In the genomic region with DNA sequence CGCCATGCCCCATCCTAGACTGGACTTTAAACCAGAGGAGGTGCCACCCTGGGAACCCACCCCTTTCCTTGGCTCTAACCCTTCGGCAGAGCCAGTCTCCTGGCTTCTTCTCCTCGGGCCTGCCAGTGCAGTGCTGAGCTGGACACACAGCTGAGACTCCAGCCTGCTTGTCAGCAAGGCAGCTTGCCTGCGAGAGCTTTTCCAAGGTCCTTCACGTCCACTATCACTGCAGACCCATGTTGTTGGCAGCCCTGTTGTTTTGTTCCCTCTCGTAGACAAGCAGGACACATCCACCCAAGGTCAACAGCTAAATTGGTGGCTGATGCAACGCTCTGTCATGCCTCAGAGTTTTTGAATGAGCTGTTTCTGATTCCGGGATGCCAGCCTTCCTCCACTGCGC, we compare ENCODE assay signal across 11 mouse cellular contexts. TPM values are rescaled to one million over a fixed set of nuclear protein-coding genes. Genes with fewer than 3 reads are reported as not detected.
DNase-seq lines count a peak whose midpoint lies in the region; ATAC-seq and TF ChIP-seq lines count a peak whose summit lies in the region.
"Had no signal": no experiment of that assay in that cellular context is flagged by ENCODE, and none has a peak within 500 bp of the region (broad histone marks: within the 10 kb centered on the region; RNA-seq: fewer than 3 reads in every experiment).

No protein-coding gene starts in this region.

- H3K27ac ChIP-seq in heart, embryonic 12.5 days (ENCODE audit: poor library complexity, severe bottlenecking): no peak overlapping the region
- peak overlapping the region; percentile 68 for H3K27ac ChIP-seq in MEL (ENCODE audit: control insufficient read depth, low read depth, low read length)
- no peak overlapping the region for H3K27ac ChIP-seq in cerebellum, adult 2 months (ENCODE audit: insufficient read depth, low read length)
- H3K27ac ChIP-seq: midbrain, embryonic 10.5 days had no signal

- peaks cover 7% of the 10 kb centered on the region; the same call in 1 of the 2 replicates for H3K27me3 ChIP-seq in heart, embryonic 12.5 days (replicated peaks)
- no peaks in the 10 kb centered on the region for H3K27me3 ChIP-seq in MEL (ENCODE audit: control insufficient read depth in 1 of 2, insufficient read depth in 2 of 2, low read length in 2 of 2)
- no peaks in the 10 kb centered on the region for H3K27me3 ChIP-seq in cerebellum, adult 2 months (ENCODE audit: control insufficient read depth, insufficient read depth, low read length)

- TF ChIP-seq POLR2A in MEL (IDR thresholded peaks at IDR 0.05; ENCODE audit: control insufficient read depth in 1 of 2, insufficient read depth in 1 of 2, low read depth in 1 of 2, low read length in 2 of 2, poor library complexity in 1 of 2): no peak; a peak in 1 of 4 replicates
- TF ChIP-seq POLR2A in cerebellum, adult 2 months (IDR thresholded peaks at IDR 0.05; ENCODE audit: borderline replicate concordance, insufficient read depth, low read length): no peak

- H3K79me2 ChIP-seq in MEL (ENCODE audit: control insufficient read depth, insufficient read depth, low read length, poor library complexity): peaks cover 38% of the 10 kb centered on the region

- H3K9me3 ChIP-seq in heart, embryonic 12.5 days (replicated peaks): no peaks in the 10 kb centered on the region; the same call in 1 of the 2 replicates
- H3K9me3 ChIP-seq in MEL (replicated peaks; ENCODE audit: insufficient read depth, low read length): no peaks in the 10 kb centered on the region
- H3K9me3 ChIP-seq: midbrain, embryonic 10.5 days had no signal

- peaks cover 11% of the 10 kb centered on the region; the same call in 1 of the 2 replicates for H3K4me1 ChIP-seq in heart, embryonic 12.5 days (replicated peaks)
- peaks cover 28 to 54% of the 10 kb centered on the region in 2 experiments for H3K4me1 ChIP-seq in MEL (ENCODE audit: control insufficient read depth in 1 of 2, insufficient read depth in 2 of 2, low read length in 2 of 2)
- H3K4me1 ChIP-seq in cerebellum, adult 2 months (ENCODE audit: control insufficient read depth, insufficient read depth, low read length): peaks cover 10% of the 10 kb centered on the region

- TF ChIP-seq CTCF in MEL (IDR thresholded peaks at IDR 0.05 in 2 of 3, conservative IDR thresholded peaks at IDR 0.05 in 1 of 3; ENCODE audit: control insufficient read depth in 1 of 3, insufficient read depth in 1 of 3, low read depth in 2 of 3, low read length in 3 of 3, poor library complexity in 1 of 3, severe bottlenecking in 1 of 3): no peak
- TF ChIP-seq CTCF in cerebellum, adult 2 months (IDR thresholded peaks at IDR 0.05; ENCODE audit: borderline replicate concordance, insufficient read depth, low read depth, low read length): no peak

- H3K9ac ChIP-seq in heart, embryonic 12.5 days: no peak overlapping the region
- H3K9ac ChIP-seq in MEL (ENCODE audit: control insufficient read depth, low read depth, low read length, poor library complexity, severe bottlenecking): peak overlapping the region; percentile 57
- H3K9ac ChIP-seq: lung, embryonic 14.5 days had no signal

- DNase-seq in heart, adult 11 months: peak; percentile 97
- no peak for DNase-seq in MEL (ENCODE audit: low read depth, low spot score)
- peak; percentile 63 to 78 for DNase-seq in heart, adult 9 months (ENCODE audit: low spot score in 2 of 2)
- DNase-seq in kidney, postnatal 25 days: peak; percentile 65 to 88
- DNase-seq in cerebellum, adult 2 months: no peak
- DNase-seq in thymus, postnatal 25 days: no peak
- DNase-seq in right cerebral cortex, postnatal 36 days (ENCODE audit: low spot score in 2 of 2): no peak
- DNase-seq: lung, embryonic 14.5 days had no signal

- no peak overlapping the region for H3K4me3 ChIP-seq in heart, embryonic 12.5 days
- H3K4me3 ChIP-seq in MEL (ENCODE audit: control insufficient read depth in 1 of 2, insufficient read depth in 1 of 2, low read depth in 2 of 2, low read length in 2 of 2): no peak overlapping the region; a peak in 1 of 4 replicates
- no peak overlapping the region for H3K4me3 ChIP-seq in cerebellum, adult 2 months (replicated peaks; ENCODE audit: insufficient read depth, low read depth, low read length)
- H3K4me3 ChIP-seq: midbrain, embryonic 10.5 days had no signal

- WGBS in heart, embryonic 12.5 days: 61% methylated on average over 9 of the region's 9 CpGs
- WGBS in cerebellum, adult 2 months: 70% methylated on average over 9 of the region's 9 CpGs

- no peak for TF ChIP-seq RAD21 in MEL (IDR thresholded peaks at IDR 0.05; ENCODE audit: low read depth, low read length)

- no peak for ATAC-seq in heart, embryonic 12.5 days (ENCODE audit: insufficient number of reproducible peaks, low FRiP score)
- ATAC-seq: intestine, embryonic 16.5 days had no signal

- H3K4me2 ChIP-seq in heart, embryonic 12.5 days: no peak overlapping the region
- H3K4me2 ChIP-seq: lung, embryonic 14.5 days had no signal

- no peak; a peak in 1 of 4 replicates for TF ChIP-seq EP300 in MEL (IDR thresholded peaks at IDR 0.05; ENCODE audit: low read depth in 1 of 2, low read length in 2 of 2)

- H3K36me3 ChIP-seq in heart, embryonic 12.5 days: no peaks in the 10 kb centered on the region
- H3K36me3 ChIP-seq in MEL (ENCODE audit: control insufficient read depth in 1 of 2, insufficient read depth in 2 of 2, low read length in 2 of 2): peaks cover 0 to 45% of the 10 kb centered on the region in 2 experiments; a peak in 3 of 4 replicates
- H3K36me3 ChIP-seq: midbrain, embryonic 10.5 days had no signal

TF ChIP-seq in MEL, 35 proteins besides CTCF, POLR2A, EP300 and RAD21:
- no peak for TF ChIP-seq POLR2AphosphoS5 (IDR thresholded peaks at IDR 0.05; ENCODE audit: borderline replicate concordance, low read depth, low read length)
- TF ChIP-seq MAZ (IDR thresholded peaks at IDR 0.05; ENCODE audit: low read depth, low read length): no peak
- TF ChIP-seq POLR2AphosphoS2 (IDR thresholded peaks at IDR 0.05; ENCODE audit: low read length): peak; percentile 88
- no peak for TF ChIP-seq ZC3H11A (IDR thresholded peaks at IDR 0.05; ENCODE audit: low read depth, low read length)
- TF ChIP-seq ZKSCAN1 (IDR thresholded peaks at IDR 0.05; ENCODE audit: low read depth, low read length): no peak

RNA-seq across cellular contexts. Expression of a gene that starts 3.0 kb away (rescaled TPM):
- polyA plus RNA-seq in heart, embryonic 12.5 days (2016; fragmentation: Nextera tagmentation; extraction: Ambion mirVana): 7.3 and 7.5 TPM in 2 replicates
- total RNA-seq in MEL (2012; rRNA removed): 20.6 and 21.4 TPM in 2 replicates
- polyA plus RNA-seq in MEL (2012; ENCODE audit: insufficient read depth in 1 of 2, insufficient read length in 2 of 2, low read depth in 1 of 2, low replicate concordance in 2 of 2, missing spikeins in 1 of 2): 100 to 1,000 TPM in 1 of 2 experiments, 10 to 100 TPM in 1; 24.8 to 103 TPM
- 73.4 and 77.0 TPM in 2 replicates for polyA plus RNA-seq in cerebellum, adult 2 months (2012; rRNA removed)

RNA-seq across cellular contexts. Expression of a gene that starts 39.3 kb away (rescaled TPM):
- polyA plus RNA-seq in heart, embryonic 12.5 days (2016; fragmentation: Nextera tagmentation; extraction: Ambion mirVana): 51.1 and 52.8 TPM in 2 replicates
- total RNA-seq in MEL (2012; rRNA removed): 28.3 and 31.5 TPM in 2 replicates
- polyA plus RNA-seq in MEL (2012; ENCODE audit: insufficient read depth in 1 of 2, insufficient read length in 2 of 2, low read depth in 1 of 2, low replicate concordance in 2 of 2, missing spikeins in 1 of 2): 10 to 100 TPM in 1 of 2 experiments, not detected in 1; 60.6 TPM
- 146 and 171 TPM in 2 replicates for polyA plus RNA-seq in cerebellum, adult 2 months (2012; rRNA removed)

Comparison
In these comparisons a context has a peak if more than half of its experiments do, and no peak if none do; other contexts are left out.
1. DNase-seq: peak in heart, adult 11 months (single experiment), heart, adult 9 months (2 of 2) and kidney, postnatal 25 days (2 of 2); none in MEL (single experiment), cerebellum, adult 2 months (0 of 2), thymus, postnatal 25 days (single experiment) and right cerebral cortex, postnatal 36 days (0 of 2).